Mouse (Mus musculus) left cerebral cortex, postnatal 10 days (tissue): Measurements from ENCODE around the gene Safb. TPM values are rescaled to one million over a fixed set of nuclear protein-coding genes. Genes with fewer than 3 reads are reported as not detected.

Source experiments
- DNase-seq, 2 experiments: peaks; one replicate each; pipeline ENCODE4 v3.0.0; 2021 to 2022; ENCODE audit warnings: low spot score in 2 of 2, mixed read lengths in 1 of 2; ENCODE audit errors: extremely low spot score in 1 of 2
- intact Hi-C: fragments of 180-260 bp; cut with DNase I; formaldehyde crosslinking; loops from one replicate; pipeline ENCODE4 v1.15.1; 2025
- total RNA-seq, 2 experiments: library from RNA; stranded (reverse); gene quantifications; 2 replicates each; pipeline ENCODE4 v1.2.3; 2021

The Safb gene
- total RNA-seq, 2 experiments from 2014 or later: 126 to 141 TPM

GRCm38 (mm10) chr17:56554122-56554551 lies 30.5 kb upstream of the Safb start, which contains the start of gene Gm20219:
Gm20219 (minus strand) TSS chr17:56554387.
- peak in 1 of 2 experiments; percentile 37 for DNase-seq
- intact Hi-C loops: loop anchor here (5.0 kb wide), 3 partner anchors 47 to 127 kb away; partner anchors contain the start of gene Ptprs

DNA sequence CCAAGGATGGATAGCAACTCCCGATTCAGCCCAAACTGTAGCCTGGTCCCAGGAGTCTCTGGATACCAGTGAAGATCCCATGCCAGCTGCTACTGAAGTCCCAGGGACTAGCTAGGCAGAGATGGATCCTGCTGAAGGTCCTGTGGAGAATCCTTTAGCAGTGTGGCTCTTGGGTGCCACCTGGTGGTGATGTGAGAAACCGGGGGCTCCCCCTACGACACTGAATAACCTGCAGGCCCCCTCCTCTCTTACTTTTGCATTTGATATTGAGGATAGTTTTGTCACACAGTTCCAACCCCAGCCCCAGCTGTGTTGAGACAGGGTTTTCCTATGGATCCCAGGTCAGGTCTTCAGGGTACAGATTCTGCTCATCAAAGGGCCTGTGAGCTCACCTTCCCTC lies 26.2 kb upstream of the Safb start:
- intact Hi-C loops: loop anchor here (2.0 kb wide), 1 partner anchor 202 kb away; no protein-coding TSS in a partner anchor
- peak in 1 of 2 experiments; percentile 69 for DNase-seq

GRCm38 (mm10) chr17:56559386-56559785 lies 25.2 kb upstream of the Safb start:
- no peak for DNase-seq
- intact Hi-C loops: loop anchor here (2.0 kb wide), 1 partner anchor 203 kb away; no protein-coding TSS in a partner anchor

- intact Hi-C loops: no loop called here
- DNase-seq: no peak
These were observed 24.5 kb upstream of the Safb start for GRCm38 (mm10) chr17:56560131-56560530.

DNA sequence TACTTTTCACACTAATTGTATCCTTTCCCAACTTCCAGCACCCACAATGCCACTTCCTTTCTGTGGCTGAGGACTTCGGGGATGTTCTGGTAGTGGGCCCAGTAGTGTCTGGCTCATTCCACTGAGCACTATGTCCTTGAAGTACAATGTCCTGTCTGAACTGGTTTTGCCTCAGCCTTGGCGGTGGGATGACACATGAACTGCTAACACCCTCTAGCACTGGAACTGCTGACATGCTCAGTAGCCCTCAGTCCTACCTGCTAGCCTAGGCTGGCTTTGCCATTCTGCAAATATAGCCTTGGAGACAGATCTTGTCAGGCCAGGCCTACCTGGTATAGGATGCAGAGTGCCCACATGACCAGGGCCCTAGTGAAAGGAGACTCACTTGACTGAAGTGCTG lies 22.8 kb upstream of the Safb start:
- intact Hi-C loops: no loop called here
- no peak for DNase-seq

GRCm38 (mm10) chr17:56566293-56566692 lies 18.3 kb upstream of the Safb start:
- no peak for DNase-seq
- intact Hi-C loops: no loop called here

- intact Hi-C loops: no loop called here
- DNase-seq: no peak
These were observed 17.7 kb upstream of the Safb start for GRCm38 (mm10) chr17:56566918-56567317.

DNA sequence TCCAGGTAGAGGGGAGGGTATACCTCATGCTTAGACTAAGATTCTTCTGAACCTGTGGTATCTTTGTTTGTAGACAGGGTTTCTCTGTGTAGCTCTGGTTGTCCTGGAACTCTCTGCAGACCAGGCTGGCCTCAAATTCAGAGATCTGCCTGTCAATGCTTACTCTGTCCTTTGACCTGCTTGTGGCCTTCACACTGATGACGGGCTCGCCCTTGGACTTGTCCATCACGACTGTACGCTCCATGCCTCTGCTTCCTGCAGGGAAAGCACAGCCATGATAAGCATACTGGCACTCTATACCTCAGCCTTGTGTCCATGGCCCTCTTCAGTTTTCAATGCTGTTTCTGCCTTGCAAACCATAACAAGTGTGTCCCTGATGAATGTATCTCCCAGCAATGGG lies 17.3 kb upstream of the Safb start:
- intact Hi-C loops: no loop called here
- DNase-seq: no peak

DNA sequence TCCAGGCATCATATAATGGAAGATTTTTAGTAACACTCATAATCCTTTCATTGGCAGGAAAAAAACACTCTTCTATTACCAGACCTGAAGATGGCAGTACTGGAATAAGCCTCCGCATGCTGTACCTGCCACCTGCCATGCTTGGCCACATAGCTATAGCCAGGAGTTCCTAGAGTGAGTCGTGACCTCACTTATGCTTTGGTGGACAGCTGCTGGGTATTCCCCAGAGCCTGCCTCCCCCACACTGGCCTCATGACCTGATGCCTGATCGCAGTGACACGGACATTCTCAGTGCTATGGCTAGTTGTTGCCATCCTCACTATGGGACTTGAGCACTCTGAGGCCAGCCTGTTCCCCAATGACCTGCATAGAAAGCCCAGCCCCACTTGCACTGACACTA lies 14.3 kb upstream of the Safb start:
- intact Hi-C loops: no loop called here
- DNase-seq: no peak

DNA sequence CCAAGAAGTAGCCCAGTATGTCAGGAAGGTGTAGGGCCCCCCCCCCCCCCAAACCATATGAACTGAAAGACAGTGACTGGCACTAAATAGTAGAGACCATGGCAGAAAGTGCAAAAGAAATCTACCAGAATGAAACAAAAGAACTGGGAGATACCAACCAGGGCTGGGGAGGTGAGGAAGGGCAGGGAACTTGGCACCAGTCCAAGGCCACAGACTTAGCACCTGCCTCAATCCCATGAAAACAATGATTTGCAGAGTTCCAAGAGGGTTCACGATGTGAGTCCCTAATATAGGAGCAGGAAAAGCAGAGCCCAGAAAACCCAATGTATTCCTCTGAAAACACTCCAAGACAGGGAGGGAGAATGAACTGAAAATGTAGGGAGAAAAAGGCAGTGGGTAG lies 12.5 kb upstream of the Safb start:
- no peak for DNase-seq
- intact Hi-C loops: no loop called here

DNA sequence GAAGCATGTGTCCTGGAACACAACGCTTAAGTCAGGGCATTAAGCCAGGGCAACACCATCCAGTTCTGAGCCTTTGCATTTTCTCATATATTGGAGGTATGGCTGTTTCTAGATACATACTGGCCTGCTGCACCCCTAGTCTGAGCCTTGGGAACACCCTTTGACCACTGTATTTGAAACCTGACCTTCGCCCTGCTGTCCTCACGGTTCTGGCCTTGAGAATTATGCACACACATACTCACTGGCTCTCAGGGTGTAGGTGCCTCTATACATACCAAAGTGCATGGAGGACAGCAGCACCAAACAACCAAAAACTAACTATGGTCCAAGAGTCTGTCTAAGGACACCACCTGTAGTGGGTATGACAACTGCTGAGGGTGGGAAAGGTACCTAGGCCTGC lies 11.7 kb upstream of the Safb start:
- DNase-seq: no peak
- intact Hi-C loops: no loop called here

DNA sequence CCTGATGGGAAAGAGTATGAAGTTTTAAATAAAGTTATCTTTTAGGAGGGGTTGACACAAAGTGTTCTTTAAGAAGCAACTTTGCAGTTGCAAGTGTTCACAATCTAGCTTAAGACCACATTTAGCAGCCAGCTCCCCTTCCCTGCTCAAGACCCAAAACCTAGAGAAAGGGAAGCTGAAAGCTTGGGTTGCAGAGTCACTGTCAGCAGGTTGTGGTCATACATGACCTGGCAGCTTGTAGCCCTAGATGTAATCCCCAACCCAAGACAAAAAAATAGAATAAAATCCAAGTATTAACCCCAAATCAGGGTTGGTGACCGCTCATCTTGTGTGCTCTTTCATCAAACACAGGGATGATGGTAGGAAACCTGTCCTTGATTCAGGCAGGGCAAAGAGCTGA lies 1.6 kb upstream of the Safb start:
- no peak for DNase-seq
- intact Hi-C loops: no loop called here

- intact Hi-C loops: no loop called here
- DNase-seq: peak in 1 of 2 experiments; percentile 40
These were observed 891 bp upstream of the Safb start for GRCm38 (mm10) chr17:56583611-56584256.

GRCm38 (mm10) chr17:56585171-56585821 lies 671 bp downstream of the Safb start:
- peak; percentile 22 to 73 for DNase-seq
- intact Hi-C loops: no loop called here

GRCm38 (mm10) chr17:56587773-56588172 lies 3.1 kb downstream of the Safb start:
- DNase-seq: no peak
- intact Hi-C loops: no loop called here

- intact Hi-C loops: no loop called here
- no peak for DNase-seq
These were observed 4.3 kb downstream of the Safb start for GRCm38 (mm10) chr17:56588921-56589320.

DNA sequence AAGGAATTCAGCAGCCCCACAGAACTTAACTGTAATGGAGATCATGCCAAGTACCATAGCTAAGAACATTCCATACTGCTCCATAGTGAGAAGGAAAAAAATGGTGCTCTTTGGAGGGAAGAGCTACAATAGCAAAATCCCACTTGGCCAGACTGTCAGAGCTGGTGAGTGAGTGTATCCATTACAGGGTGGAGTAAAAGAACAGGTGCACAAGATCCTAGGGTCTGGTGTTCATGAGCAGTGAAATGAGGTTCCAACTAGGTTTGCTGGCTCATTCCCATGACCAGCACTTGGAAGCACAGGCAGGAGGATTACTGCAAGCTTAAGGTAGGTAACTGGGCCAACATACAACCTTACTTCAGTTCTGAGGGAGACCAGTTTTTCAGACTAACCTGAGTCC lies 7.9 kb downstream of the Safb start:
- intact Hi-C loops: no loop called here
- DNase-seq: no peak

- intact Hi-C loops: no loop called here
These were observed 9.1 kb downstream of the Safb start for GRCm38 (mm10) chr17:56593527-56594271.

GRCm38 (mm10) chr17:56603186-56604069 lies 18.8 kb downstream of the Safb start:
- DNase-seq: no peak
- intact Hi-C loops: no loop called here

More at GRCm38 (mm10) chr17:56593527-56594271, 9.1 kb downstream of the Safb start:
- peak in 1 of 2 experiments; percentile 59 for DNase-seq
